Mouse (Mus musculus) heart, embryonic 16.5 days (tissue): ENCODE measurements around the gene Gm21953. TPM values are rescaled to one million over a fixed set of nuclear protein-coding genes. Genes with fewer than 3 reads are reported as not detected.
"Not testable (repeated sequence)": the region's sequence is repeated elsewhere in the genome, so short reads cannot be mapped to it uniquely, and the experiment has no call there.

Experiments used
- ATAC-seq: fragments of 200-750 bp; cut with Nextera tagmentation; replicated peaks from 2 replicates; pipeline ENCODE4 v1.8.0; 2017; ENCODE audit warnings: moderate number of reproducible peaks; ENCODE audit not compliant: insufficient read depth, low FRiP score; ENCODE audit errors: extremely low read depth
- H3K27ac ChIP-seq: fragments of 300-500 bp; sonication (generic); 2 replicates; pipeline ENCODE4 v1.5.1; 2014; ENCODE audit warnings: mild to moderate bottlenecking, low read length, control low read depth, moderate library complexity
- H3K27me3 ChIP-seq: fragments of 300-500 bp; sonication (generic); 2 replicates; pipeline ENCODE4 v1.6.1; 2014; ENCODE audit warnings: low read length, mixed read lengths; ENCODE audit not compliant: control insufficient read depth, insufficient read depth
- H3K36me3 ChIP-seq: fragments of 300-500 bp; sonication (generic); 2 replicates; pipeline ENCODE4 v1.6.1; 2014; ENCODE audit not compliant: control insufficient read depth, insufficient read depth
- H3K4me1 ChIP-seq: fragments of 300-500 bp; sonication (generic); 2 replicates; pipeline ENCODE4 v1.6.1; 2014; ENCODE audit warnings: low read length, mixed read lengths; ENCODE audit not compliant: control insufficient read depth, insufficient read depth
- H3K4me2 ChIP-seq: fragments of 300-500 bp; sonication (generic); 2 replicates; pipeline ENCODE4 v1.6.1; 2014; ENCODE audit warnings: low read depth, mild to moderate bottlenecking, control low read depth, low read length
- H3K4me3 ChIP-seq: fragments of 300-500 bp; sonication (generic); 2 replicates; pipeline ENCODE4 v1.5.1; 2014; ENCODE audit warnings: mild to moderate bottlenecking, control low read depth, low read length
- H3K9ac ChIP-seq: fragments of 300-500 bp; sonication (generic); 2 replicates; pipeline ENCODE4 v1.6.1; 2014; ENCODE audit warnings: low read length, control low read depth
- H3K9me3 ChIP-seq: fragments of 300-500 bp; sonication (generic); replicated peaks from 2 replicates; pipeline ENCODE4 v1.6.1; 2016; ENCODE audit warnings: low read length; ENCODE audit not compliant: control insufficient read depth
- WGBS: fragments of 180-500 bp; shearing (Covaris S2); extraction: QIAGEN DNeasy Blood & Tissue Kit; methylation state at CpG from one replicate; pipeline ENCODE4 v1.1.7; 2014; 5-methylcytosine and 5-hydroxymethylcytosine counted together
- polyA plus RNA-seq: library from polyadenylated mRNA; unstranded; fragments of >200 nt; fragmentation: Nextera tagmentation; extraction: Ambion mirVana; gene quantifications from 2 replicates; pipeline ENCODE4 v1.2.1, GENCODE M21; 2015

The Gm21953 gene
- polyA plus RNA-seq: not detected in 2 replicates

DNA sequence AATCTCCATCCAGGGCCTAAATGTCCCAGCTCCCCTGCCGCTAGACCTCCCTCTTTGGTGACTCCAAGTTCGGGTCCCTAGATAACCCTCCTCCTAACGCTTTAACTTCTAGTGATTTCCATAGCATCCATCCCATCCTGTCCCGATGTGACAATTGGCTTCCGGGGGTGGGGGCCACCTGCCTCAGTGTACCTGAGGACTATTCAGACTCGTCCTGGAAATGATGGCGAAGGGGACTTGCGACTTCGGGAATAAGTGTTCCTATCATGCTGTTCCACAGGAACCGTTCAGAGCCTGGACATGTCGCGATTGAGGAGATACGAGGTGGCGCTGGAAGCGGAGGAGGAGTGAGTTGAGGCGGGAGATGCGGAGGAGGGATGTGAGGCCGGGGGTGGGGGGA, at the start of gene Gm21953:
Gene Gm21953, plus strand, starts transcription at position 301 of the 400 bp plus-strand sequence.
- not testable (repeated sequence) for H3K9me3 ChIP-seq, H3K4me1 ChIP-seq, H3K27me3 ChIP-seq, H3K4me3 ChIP-seq, H3K9ac ChIP-seq, H3K27ac ChIP-seq, H3K4me2 ChIP-seq, H3K36me3 ChIP-seq, ATAC-seq
- no CpG with 5 or more reads among the region's 18 CpGs for WGBS

DNA sequence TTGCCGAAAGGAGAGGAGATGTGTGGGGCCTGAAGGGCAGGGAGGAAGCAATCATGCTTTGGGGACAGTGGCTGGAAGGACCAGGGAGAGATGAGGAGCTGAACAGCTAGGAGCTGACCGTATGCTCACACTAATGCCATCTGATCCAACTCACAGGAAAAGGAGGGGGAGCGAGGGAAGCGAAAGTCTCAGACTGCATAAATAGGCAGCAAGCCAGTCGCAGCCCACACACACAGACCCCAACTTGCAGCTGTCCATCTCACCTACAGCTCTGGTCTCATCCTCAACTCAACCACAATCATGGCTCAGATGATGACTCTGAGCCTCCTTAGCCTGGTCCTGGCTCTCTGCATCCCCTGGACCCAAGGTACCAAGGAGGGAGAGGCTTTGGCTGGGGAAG, 38.6 kb upstream of the Gm21953 start, which contains the start of gene Ccl21b:
Gene Ccl21b, plus strand, starts transcription at position 301 of the 400 bp plus-strand sequence.
- not testable (repeated sequence) for H3K27me3 ChIP-seq

DNA sequence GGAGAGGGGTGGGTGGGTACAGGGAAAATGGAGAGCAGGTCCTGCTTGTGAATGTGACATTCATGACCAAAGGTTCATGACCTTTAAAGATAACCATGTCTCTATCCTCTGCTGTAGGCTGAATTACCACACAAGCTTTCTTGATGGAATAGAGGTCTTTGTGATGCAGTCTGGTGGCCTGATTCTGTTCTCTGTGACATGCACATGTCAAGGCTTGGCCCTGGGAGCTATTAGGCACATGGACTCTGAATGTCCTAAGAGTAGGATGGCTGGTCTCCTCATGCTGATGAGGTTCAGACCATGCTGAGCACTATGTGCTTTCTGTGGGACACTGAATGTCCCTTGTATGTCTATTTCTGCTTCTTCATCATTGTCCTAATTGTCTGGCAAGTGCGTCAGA, 24.0 kb downstream of the Gm21953 start, which contains the start of gene Fam205a3:
Gene Fam205a3, plus strand, starts transcription at position 301 of the 400 bp plus-strand sequence.
- WGBS: no CpG with 5 or more reads among the region's 1 CpGs
- not testable (repeated sequence) for H3K4me1 ChIP-seq

More for the DNA sequence above, 38.6 kb upstream of the Gm21953 start, which contains the start of gene Ccl21b:
- not testable (repeated sequence) for H3K9ac ChIP-seq, ATAC-seq, H3K9me3 ChIP-seq, H3K36me3 ChIP-seq, H3K4me1 ChIP-seq, H3K4me3 ChIP-seq, H3K27ac ChIP-seq, H3K4me2 ChIP-seq
- WGBS: no CpG with 5 or more reads among the region's 5 CpGs

More for the DNA sequence above, 24.0 kb downstream of the Gm21953 start, which contains the start of gene Fam205a3:
- H3K4me2 ChIP-seq, H3K36me3 ChIP-seq, ATAC-seq, H3K27me3 ChIP-seq, H3K9ac ChIP-seq, H3K9me3 ChIP-seq, H3K27ac ChIP-seq, H3K4me3 ChIP-seq: not testable (repeated sequence)

Other genes with a start within 250 kb of the Gm21953 start
- not detected in 2 replicates for gene Gm3893, start 203.1 kb upstream of the Gm21953 start, polyA plus RNA-seq
- 5.6 and 8.8 TPM in 2 replicates for gene Gm13304, start 179.4 kb upstream of the Gm21953 start, polyA plus RNA-seq
- gene Gm13306, start 140.8 kb upstream of the Gm21953 start, polyA plus RNA-seq: not detected in 2 replicates
- 0.70 and 1.5 TPM in 2 replicates for gene Gm13305, start 125.7 kb upstream of the Gm21953 start, polyA plus RNA-seq
- not detected in 2 replicates for gene Gm10600, start 53.6 kb upstream of the Gm21953 start, polyA plus RNA-seq
- gene Ccl21b, start 38.5 kb upstream of the Gm21953 start, polyA plus RNA-seq: not detected in 2 replicates
- gene Fam205a3, start 24.1 kb downstream of the Gm21953 start, polyA plus RNA-seq: not detected in 2 replicates
- not detected in 2 replicates for gene Gm21586, start 145.1 kb downstream of the Gm21953 start, polyA plus RNA-seq
- gene Gm2163, start 172.5 kb downstream of the Gm21953 start, polyA plus RNA-seq: not detected in 2 replicates
- not detected in 2 replicates for gene Fam205a2, start 233.9 kb downstream of the Gm21953 start, polyA plus RNA-seq